ENCODE assay signal across 10 mouse cellular contexts in genomic region chr4:82804019-82804418, GRCm38 (mm10). TPM values are rescaled to one million over a fixed set of nuclear protein-coding genes. Genes with fewer than 3 reads are reported as not detected.
DNase-seq lines count a peak whose midpoint lies in the region; ATAC-seq and TF ChIP-seq lines count a peak whose summit lies in the region.
"Had no signal": no experiment of that assay in that cellular context is flagged by ENCODE, and none has a peak within 500 bp of the region (broad histone marks: within the 10 kb centered on the region; RNA-seq: fewer than 3 reads in every experiment).

No protein-coding gene starts in this region.

- H3K27ac ChIP-seq in gastrocnemius, adult 2 months: no peak overlapping the region
- no peak overlapping the region for H3K27ac ChIP-seq in limb, embryonic 14.5 days (replicated peaks; ENCODE audit: low read depth, low read length)
- no peak overlapping the region for H3K27ac ChIP-seq in limb, embryonic 10.5 days
- H3K27ac ChIP-seq: limb, embryonic 15.5 days had no signal

- 40% methylated on average over 2 of the region's 2 CpGs for WGBS in limb, embryonic 14.5 days
- WGBS in limb, embryonic 10.5 days: 44% methylated on average over 2 of the region's 2 CpGs

- H3K4me3 ChIP-seq in gastrocnemius, adult 2 months: no peak overlapping the region
- no peak overlapping the region for H3K4me3 ChIP-seq in limb, embryonic 14.5 days (replicated peaks; ENCODE audit: low read length)
- no peak overlapping the region for H3K4me3 ChIP-seq in limb, embryonic 10.5 days
- H3K4me3 ChIP-seq: limb, embryonic 15.5 days had no signal

- no peaks in the 10 kb centered on the region for H3K4me1 ChIP-seq in limb, embryonic 14.5 days (ENCODE audit: control insufficient read depth, insufficient read depth, low read length)
- H3K4me1 ChIP-seq in limb, embryonic 10.5 days: no peaks in the 10 kb centered on the region
- H3K4me1 ChIP-seq: limb, embryonic 15.5 days had no signal

- no peaks in the 10 kb centered on the region for H3K9me3 ChIP-seq in limb, embryonic 14.5 days (ENCODE audit: control insufficient read depth, low read length)
- no peaks in the 10 kb centered on the region for H3K9me3 ChIP-seq in limb, embryonic 10.5 days (replicated peaks)
- H3K9me3 ChIP-seq: limb, embryonic 15.5 days had no signal

- no peak for TF ChIP-seq POLR2A in limb, embryonic 14.5 days (IDR thresholded peaks at IDR 0.05; ENCODE audit: borderline replicate concordance, extremely low read depth, insufficient read depth, insufficient read length)

- H3K36me3 ChIP-seq in limb, embryonic 14.5 days (ENCODE audit: control insufficient read depth, insufficient read depth, low read length): peaks cover 5% of the 10 kb centered on the region; the same call in 1 of the 2 replicates
- H3K36me3 ChIP-seq in limb, embryonic 10.5 days: 0 out of 2 replicates have a peak, but pooled peaks cover 3% of the 10 kb centered on the region
- H3K36me3 ChIP-seq: limb, embryonic 15.5 days had no signal

- DNase-seq in gastrocnemius, adult 2 months: no peak
- DNase-seq in gastrocnemius, postnatal 14 days: no peak
- DNase-seq in limb, embryonic 14.5 days (ENCODE audit: low spot score): peak; percentile 43
- no peak for DNase-seq in limb, embryonic 10.5 days (ENCODE audit: low spot score)
- DNase-seq in NIH3T3 (ENCODE audit: low read depth): peak; percentile 70
- no peak for DNase-seq in spleen, postnatal 14 days (ENCODE audit: low spot score in 2 of 2)
- no peak for DNase-seq in ovary, postnatal 14 days (ENCODE audit: low spot score)

- no peaks in the 10 kb centered on the region for H3K27me3 ChIP-seq in limb, embryonic 14.5 days (ENCODE audit: control insufficient read depth, insufficient read depth, low read length)
- H3K27me3 ChIP-seq in limb, embryonic 10.5 days (ENCODE audit: low read depth, poor library complexity, severe bottlenecking): no peaks in the 10 kb centered on the region
- H3K27me3 ChIP-seq: limb, embryonic 15.5 days had no signal

- no peak overlapping the region for H3K9ac ChIP-seq in limb, embryonic 14.5 days (ENCODE audit: low read depth, low read length, severe bottlenecking)
- H3K9ac ChIP-seq: limb, embryonic 15.5 days had no signal

- no peak overlapping the region for H3K4me2 ChIP-seq in limb, embryonic 14.5 days (replicated peaks; ENCODE audit: low read depth, low read length, severe bottlenecking)
- H3K4me2 ChIP-seq: limb, embryonic 15.5 days had no signal

- ATAC-seq in limb, embryonic 14.5 days (ENCODE audit: low FRiP score, low read depth): no peak
- peak; percentile 50; the same call in 1 of the 2 replicates for ATAC-seq in megakaryocyte progenitor cell, adult 5-6 weeks (replicated peaks; ENCODE audit: poor library complexity)
- ATAC-seq: inflammation-experienced regulatory T-cells, adult 6 months had no signal

- TF ChIP-seq CTCF in gastrocnemius, adult 2 months (IDR thresholded peaks at IDR 0.05): peak; percentile 68

- intact Hi-C loops in gastrocnemius, adult 2 months (cut with DNase I): loop anchor here (2.0 to 10.0 kb wide), 3 partner anchors 131 to 381 kb away; no protein-coding TSS in a partner anchor
- intact Hi-C loops in gastrocnemius, postnatal 14 days (cut with DNase I; ENCODE audit: low total_unique reads): loop anchor here (2.0 kb wide), 1 partner anchor 127 kb away; no protein-coding TSS in a partner anchor

RNA-seq across cellular contexts. Expression of gene Zdhhc21, which starts 55.7 kb away (rescaled TPM):
- 10 to 100 TPM; 10.9 to 13.9 TPM for total RNA-seq in gastrocnemius, adult 2 months (2021)
- 1 to 10 TPM; 8.9 to 9.4 TPM for total RNA-seq in gastrocnemius, postnatal 14 days (2021)
- polyA plus RNA-seq in limb, embryonic 14.5 days (2012; rRNA removed): 11.1 and 11.2 TPM in 2 replicates
- polyA plus RNA-seq in limb, embryonic 14.5 days (2014; fragmentation: Nextera tagmentation; extraction: Ambion mirVana): 12.5 and 15.7 TPM in 2 replicates
- polyA plus RNA-seq in limb, embryonic 10.5 days (2016; fragmentation: Nextera tagmentation; extraction: Ambion mirVana): 8.6 and 10.4 TPM in 2 replicates
- 30.4 and 34.9 TPM in 2 replicates for total RNA-seq in megakaryocyte progenitor cell, adult 5-6 weeks (2015)
- 19.9 and 21.6 TPM in 2 replicates for total RNA-seq in megakaryocyte progenitor cell, adult 5-6 weeks (2017)

Comparison
In these comparisons a context has a peak if more than half of its experiments do, and no peak if none do; other contexts are left out.
1. DNase-seq: peak in limb, embryonic 14.5 days (single experiment) and NIH3T3 (single experiment); none in gastrocnemius, adult 2 months (single experiment), gastrocnemius, postnatal 14 days (single experiment), limb, embryonic 10.5 days (single experiment), spleen, postnatal 14 days (0 of 2) and ovary, postnatal 14 days (single experiment).